Mouse (Mus musculus): ENCODE data around the gene Cfl1. TPM values are rescaled to one million over a fixed set of nuclear protein-coding genes. Genes with fewer than 3 reads are reported as not detected.

Gene Cfl1
- polyA plus RNA-seq, 1 experiment from 2014 or later = 1,377 TPM

DNA sequence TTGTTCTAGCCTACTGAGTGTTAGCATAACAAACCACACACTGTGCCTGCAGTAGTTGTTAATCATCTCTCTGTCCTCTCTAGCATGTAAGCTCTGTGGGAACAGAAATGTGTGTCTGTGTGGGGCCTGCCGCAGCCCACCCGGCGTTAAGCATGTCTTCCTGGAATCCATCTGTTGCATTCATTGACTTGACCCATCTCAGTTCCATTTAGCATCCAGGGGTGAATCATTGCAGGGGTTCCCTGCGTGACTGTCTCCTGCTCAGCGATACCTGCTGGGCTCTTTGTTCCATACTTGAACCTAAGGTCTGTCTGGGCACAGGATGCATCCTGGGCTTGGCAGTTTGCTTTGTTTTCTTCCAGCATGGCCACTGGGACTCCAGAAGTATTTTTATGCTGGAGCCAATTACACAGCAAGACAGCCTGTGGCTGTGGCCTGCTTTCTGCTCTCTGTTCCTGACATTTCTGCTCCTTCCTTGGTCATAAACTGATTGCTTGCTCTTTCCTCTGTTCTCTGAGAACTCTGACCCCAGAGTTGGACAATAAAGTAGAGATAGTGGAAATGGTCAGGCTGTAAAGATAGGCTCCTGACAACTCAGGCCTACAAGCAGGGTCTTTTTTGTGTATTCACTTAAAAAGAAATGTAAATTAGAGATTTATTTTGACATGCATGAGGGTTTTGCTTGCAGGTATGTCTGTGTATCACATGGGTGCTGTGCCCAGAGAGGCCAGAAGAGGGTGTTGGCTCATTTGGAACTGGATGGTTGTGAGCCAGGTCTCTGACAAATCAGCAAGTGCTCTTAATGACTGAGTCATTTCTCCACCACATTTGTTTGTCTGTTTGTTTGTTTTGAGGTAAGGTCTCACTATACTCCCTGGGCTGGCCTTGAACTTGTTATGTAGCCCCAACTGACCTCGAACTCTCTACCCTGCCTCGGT, 25.9 kb downstream of the Cfl1 start:
- 95% methylated on average over 7 of the region's 7 CpGs for WGBS (ENCODE audit: missing documents)
- H3K36me3 ChIP-seq (ENCODE audit: inconsistent target) = no peaks in the 10 kb centered on the region
- no peak overlapping the region for H3K4me3 ChIP-seq (ENCODE audit: inconsistent target)
- H3K27ac ChIP-seq = no peak overlapping the region
- H3K79me2 ChIP-seq (ENCODE audit: inconsistent target) = peaks cover 10% of the 10 kb centered on the region

DNA sequence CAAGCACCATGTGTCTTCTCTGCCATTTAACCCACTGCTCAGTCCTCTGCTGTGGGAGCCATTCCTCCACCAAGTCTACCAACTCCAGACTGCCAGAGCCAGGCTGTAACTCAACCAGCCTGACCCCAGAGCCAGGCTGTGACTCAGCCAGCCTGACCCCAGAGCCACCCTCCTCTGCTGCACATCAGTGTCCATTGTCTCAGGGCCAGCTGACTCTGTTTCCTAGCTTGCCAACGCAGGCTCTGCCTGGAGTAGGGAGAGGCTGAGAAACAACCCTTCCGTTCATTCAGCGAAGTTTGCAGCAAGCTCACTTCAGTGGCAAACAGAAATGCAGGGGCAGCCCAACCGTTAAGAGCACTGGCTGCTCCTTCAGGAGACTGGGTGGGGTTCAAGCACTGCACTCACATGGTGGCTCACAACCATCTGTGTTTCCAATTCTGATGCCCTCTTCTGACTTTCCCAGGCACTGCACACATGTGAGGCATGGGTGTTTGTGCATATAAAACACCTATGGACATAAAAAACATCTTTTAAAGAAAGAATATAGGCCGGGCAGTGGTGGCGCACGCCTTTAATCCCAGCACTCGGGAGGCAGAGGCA, 26.8 kb downstream of the Cfl1 start:
- H3K36me3 ChIP-seq (ENCODE audit: inconsistent target) = no peaks in the 10 kb centered on the region
- WGBS (ENCODE audit: missing documents) = 92% methylated on average over 8 of the region's 8 CpGs
- H3K79me2 ChIP-seq (ENCODE audit: inconsistent target) = peaks cover 2% of the 10 kb centered on the region; the same call in 1 of the 2 replicates

DNA sequence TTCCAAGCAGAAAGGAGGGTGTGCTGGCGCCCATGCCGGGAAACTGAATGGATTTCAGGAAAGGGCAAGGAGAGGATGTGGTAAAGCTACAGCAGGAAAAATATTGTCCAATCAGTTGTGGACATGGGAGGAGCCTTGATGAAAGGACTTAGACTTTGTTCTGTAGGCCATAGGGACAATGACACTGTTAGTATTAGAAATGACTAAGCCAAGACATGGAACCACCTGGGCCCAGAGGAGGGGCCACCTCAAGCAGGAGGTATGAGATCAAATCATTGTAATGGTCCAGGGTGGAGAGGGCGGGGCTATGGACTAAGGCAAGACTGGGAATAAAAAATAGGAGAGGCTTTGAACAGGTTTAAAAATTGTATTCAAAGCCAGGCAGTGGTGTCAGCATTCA, 28.5 kb downstream of the Cfl1 start:
- Histone ChIP-seq H3K36me3 (ENCODE audit: inconsistent target) (no peaks in the 10 kb centered on the region), H3K79me2 (ENCODE audit: inconsistent target) (no peaks in the 10 kb centered on the region), H3K27ac (no peak overlapping the region), H3K4me3 (ENCODE audit: inconsistent target) (no peak overlapping the region)
- WGBS (ENCODE audit: missing documents) = 100% methylated on average over 3 of the region's 3 CpGs

More for the DNA sequence above, 26.8 kb downstream of the Cfl1 start:
- Histone ChIP-seq H3K27ac (no peak overlapping the region), H3K4me3 (ENCODE audit: inconsistent target) (no peak overlapping the region)

DNA sequence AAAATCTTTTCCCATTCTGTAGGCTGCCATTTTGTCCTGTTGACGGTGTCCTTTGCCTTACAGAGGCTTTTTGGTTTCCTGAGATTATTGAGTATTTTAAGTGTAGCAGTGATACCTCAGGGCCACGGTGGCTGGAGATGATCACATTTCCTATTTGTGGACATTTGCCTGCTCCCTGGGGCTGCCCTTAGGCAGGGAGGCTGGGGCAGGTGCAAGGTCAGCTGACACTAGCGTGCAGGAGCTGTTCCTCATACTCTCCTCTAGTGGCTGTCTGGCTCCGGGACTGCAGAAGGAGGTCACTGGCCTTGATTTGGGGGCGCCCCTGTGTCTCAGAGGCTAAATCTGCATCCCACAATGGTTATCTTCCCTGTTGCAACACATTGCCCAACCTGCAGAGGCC, 34.9 kb downstream of the Cfl1 start:
- Histone ChIP-seq H3K4me3 (ENCODE audit: inconsistent target) (no peak overlapping the region), H3K36me3 (ENCODE audit: inconsistent target) (no peaks in the 10 kb centered on the region), H3K27ac (no peak overlapping the region), H3K79me2 (ENCODE audit: inconsistent target) (no peaks in the 10 kb centered on the region)
- 75% methylated on average over 5 of the region's 5 CpGs for WGBS (ENCODE audit: missing documents)

DNA sequence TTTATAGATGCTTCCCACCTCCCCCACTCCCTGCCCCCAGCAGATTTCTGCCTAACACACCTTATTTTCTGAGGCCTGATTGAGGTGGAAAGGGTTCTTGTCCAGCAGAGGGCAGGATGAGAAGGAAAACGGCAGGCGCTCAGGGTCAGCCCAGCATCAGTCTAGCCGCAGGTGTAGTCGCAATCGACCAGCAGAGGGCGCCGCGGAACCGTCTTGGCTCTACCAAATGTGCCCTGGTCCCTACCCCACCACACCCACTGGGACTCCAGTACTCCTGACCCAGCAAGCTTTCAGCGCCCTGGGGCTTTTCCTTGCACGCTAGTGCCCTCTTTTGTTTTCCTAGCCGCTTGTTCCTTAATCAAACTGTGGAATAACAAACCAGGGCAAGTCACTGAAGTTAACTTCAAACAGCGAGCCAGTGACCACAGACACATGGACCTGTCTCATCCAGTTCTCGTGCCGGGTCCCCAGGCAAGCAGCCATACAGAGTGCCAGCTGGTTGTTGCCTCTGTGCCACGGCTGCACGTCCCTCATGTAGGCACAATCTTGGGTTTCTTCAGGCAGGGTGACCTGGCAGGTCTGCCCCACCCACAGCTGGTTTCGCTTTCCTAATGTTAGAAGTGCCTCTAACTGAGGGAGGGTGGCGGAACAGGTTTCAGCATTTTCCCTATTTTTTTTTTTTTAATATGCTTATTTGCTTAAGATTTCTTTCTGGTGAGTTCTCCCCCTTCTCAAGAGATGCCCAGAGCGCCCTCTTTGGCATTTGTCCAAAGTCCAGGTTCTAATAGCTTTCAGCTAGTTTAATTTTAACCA, 39.3 kb downstream of the Cfl1 start:
- 16% methylated on average over 19 of the region's 20 CpGs for WGBS (ENCODE audit: missing documents)
- Histone ChIP-seq H3K4me3 (ENCODE audit: inconsistent target) (peak overlapping the region; percentile 8; the same call in 1 of the 2 replicates), H3K79me2 (ENCODE audit: inconsistent target) (no peaks in the 10 kb centered on the region), H3K27ac (no peak overlapping the region), H3K36me3 (ENCODE audit: inconsistent target) (no peaks in the 10 kb centered on the region)

DNA sequence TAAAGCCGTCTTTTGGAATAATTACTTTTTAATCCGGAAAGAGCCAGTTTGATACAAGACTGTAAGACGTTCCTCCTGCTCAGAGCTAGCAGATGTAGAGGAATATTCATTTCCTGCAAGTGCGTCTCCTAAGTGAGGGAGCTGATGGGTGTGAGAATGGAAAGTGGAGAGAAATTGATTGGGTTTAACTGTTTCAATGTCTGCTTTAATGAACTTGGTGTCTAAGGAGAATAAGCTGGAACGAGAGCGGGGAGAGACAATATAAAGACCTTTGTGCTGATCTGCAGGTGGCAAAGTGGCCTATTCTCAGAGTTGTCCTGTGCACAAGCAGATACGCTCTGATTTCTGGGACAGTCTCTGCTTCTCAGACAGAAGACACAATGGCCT, 39.9 kb downstream of the Cfl1 start:
- Histone ChIP-seq H3K27ac (no peak overlapping the region), H3K79me2 (ENCODE audit: inconsistent target) (no peaks in the 10 kb centered on the region), H3K36me3 (ENCODE audit: inconsistent target) (no peaks in the 10 kb centered on the region), H3K4me3 (ENCODE audit: inconsistent target) (no peak overlapping the region)
- WGBS (ENCODE audit: missing documents) = 90% methylated on average over 7 of the region's 7 CpGs

DNA sequence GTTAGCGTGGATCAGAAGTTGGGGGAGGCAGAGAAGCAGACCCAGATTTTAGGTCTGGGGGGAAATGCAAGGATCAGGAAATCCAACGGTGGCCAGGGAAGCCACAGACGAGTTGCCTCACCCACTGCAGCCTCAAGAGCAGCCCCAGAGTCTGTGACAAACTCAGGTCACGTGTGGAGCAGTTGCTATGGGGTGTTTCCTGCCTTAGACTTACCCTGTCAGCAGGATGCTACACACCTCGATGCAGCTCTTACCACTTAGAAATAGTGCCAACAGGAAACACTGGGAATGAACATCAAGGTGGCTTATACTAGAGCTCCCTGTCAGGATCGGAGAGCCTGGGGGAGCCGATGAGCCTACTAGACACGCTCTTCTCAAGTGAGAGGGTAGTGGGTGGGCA, 42.3 kb downstream of the Cfl1 start:
- 61% methylated on average over 8 of the region's 8 CpGs for WGBS (ENCODE audit: missing documents)

DNA sequence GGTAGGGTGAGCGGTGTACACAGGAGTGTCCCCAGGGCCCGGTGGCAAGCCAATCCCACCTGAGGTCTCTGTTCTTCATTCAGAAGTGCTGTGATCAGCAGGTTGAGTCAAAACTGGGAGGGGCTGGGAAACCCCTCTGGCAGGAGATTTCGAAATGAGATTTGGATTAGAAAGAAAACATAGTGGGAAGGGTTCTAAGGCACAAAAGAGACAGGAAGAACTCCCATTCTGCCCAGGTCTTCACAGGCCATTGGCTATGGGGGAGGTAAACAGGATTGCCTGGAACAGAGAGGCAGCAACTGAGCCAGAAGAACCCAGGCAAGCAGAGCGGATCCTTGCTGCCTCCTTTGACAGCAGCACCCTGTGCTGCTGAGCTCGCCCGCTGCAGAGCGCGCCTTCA, 48.5 kb downstream of the Cfl1 start:
- 95% methylated on average over 8 of the region's 8 CpGs for WGBS (ENCODE audit: missing documents)
- H3K27ac ChIP-seq = no peak overlapping the region
- H3K36me3 ChIP-seq (ENCODE audit: inconsistent target) = no peaks in the 10 kb centered on the region
- no peak overlapping the region for H3K4me3 ChIP-seq (ENCODE audit: inconsistent target)
- H3K79me2 ChIP-seq (ENCODE audit: inconsistent target) = no peaks in the 10 kb centered on the region

More for the DNA sequence above, 42.3 kb downstream of the Cfl1 start:
- Histone ChIP-seq H3K36me3 (ENCODE audit: inconsistent target) (no peaks in the 10 kb centered on the region), H3K4me3 (ENCODE audit: inconsistent target) (no peak overlapping the region), H3K27ac (no peak overlapping the region), H3K79me2 (ENCODE audit: inconsistent target) (no peaks in the 10 kb centered on the region)

DNA sequence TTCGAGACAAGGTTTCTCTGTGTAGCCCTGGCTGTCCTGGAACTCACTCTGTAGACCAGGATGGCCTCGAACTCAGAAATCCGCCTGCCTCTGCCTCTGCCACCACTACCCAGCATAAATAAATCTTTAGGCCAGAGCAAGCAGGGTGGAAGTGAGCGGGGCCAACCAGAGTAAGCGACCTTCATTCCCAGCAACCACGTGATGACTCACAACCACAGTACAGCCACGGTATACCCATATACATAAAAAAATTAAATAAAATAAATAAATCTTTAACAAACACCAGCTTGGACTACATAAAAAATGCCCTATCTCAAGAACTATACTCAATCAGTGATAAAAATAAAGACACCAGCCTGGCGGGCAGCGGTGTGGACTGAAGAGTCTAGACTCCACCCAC, 53.1 kb downstream of the Cfl1 start:
- H3K79me2 ChIP-seq (ENCODE audit: inconsistent target) = no peaks in the 10 kb centered on the region
- H3K27ac ChIP-seq = no peak overlapping the region
- H3K36me3 ChIP-seq (ENCODE audit: inconsistent target) = no peaks in the 10 kb centered on the region
- H3K4me3 ChIP-seq (ENCODE audit: inconsistent target) = no peak overlapping the region
- 80% methylated on average over 9 of the region's 9 CpGs for WGBS (ENCODE audit: missing documents)

DNA sequence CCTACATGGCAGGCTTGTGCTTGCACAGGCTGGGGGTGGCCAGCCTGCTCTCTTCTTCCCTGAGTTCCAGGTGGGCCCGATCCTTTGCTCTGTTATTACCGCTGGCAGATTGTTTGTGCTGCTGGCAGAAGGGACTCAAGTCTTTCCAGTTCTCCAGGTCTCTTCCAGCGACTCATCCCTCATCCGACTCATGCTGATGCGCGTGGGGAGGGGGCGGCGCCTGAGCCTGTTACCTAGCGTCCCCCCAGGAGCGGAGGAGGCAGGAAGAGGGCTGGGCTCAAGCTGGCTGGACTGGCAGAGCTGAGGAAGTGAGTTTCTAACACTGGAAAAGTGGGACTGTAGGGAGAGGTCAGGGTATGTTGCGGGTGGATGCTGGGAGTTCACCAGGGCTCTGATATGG, 53.8 kb downstream of the Cfl1 start:
- no peak overlapping the region for H3K4me3 ChIP-seq (ENCODE audit: inconsistent target)
- no peaks in the 10 kb centered on the region for H3K79me2 ChIP-seq (ENCODE audit: inconsistent target)
- H3K27ac ChIP-seq = no peak overlapping the region
- no peaks in the 10 kb centered on the region for H3K36me3 ChIP-seq (ENCODE audit: inconsistent target)
- 94% methylated on average over 8 of the region's 11 CpGs for WGBS (ENCODE audit: missing documents)

Other genes with a start within 250 kb of the Cfl1 start
- gene Pacs1, start 217.3 kb upstream of the Cfl1 start, polyA plus RNA-seq (2018) = 14.8 to 16.9 TPM (median 16.9 TPM) in 3 replicates
- 131 to 171 TPM (median 133 TPM) in 3 replicates for gene Sf3b2, start 195.0 kb upstream of the Cfl1 start, polyA plus RNA-seq (2018)
- not detected in 3 replicates for gene Gal3st3, start 192.1 kb upstream of the Cfl1 start, polyA plus RNA-seq (2018)
- not detected in 3 replicates for gene Catsper1, start 154.7 kb upstream of the Cfl1 start, polyA plus RNA-seq (2018)
- gene Cst6, start 140.9 kb upstream of the Cfl1 start, polyA plus RNA-seq (2018) = 0.05 to 0.27 TPM in 2 of 3 replicates, not detected in the other
- gene Eif1ad, start 123.7 kb upstream of the Cfl1 start, polyA plus RNA-seq (2018) = 12.7 to 36.5 TPM (median 17.7 TPM) in 3 replicates
- 43.3 to 113 TPM (median 54.5 TPM) in 3 replicates for gene Banf1, start 123.3 kb upstream of the Cfl1 start, polyA plus RNA-seq (2018)
- 31.4 to 48.9 TPM (median 32.4 TPM) in 3 replicates for gene Sart1, start 101.8 kb upstream of the Cfl1 start, polyA plus RNA-seq (2018)
- not detected in 3 replicates for gene Tsga10ip, start 87.9 kb upstream of the Cfl1 start, polyA plus RNA-seq (2018)
- gene Drap1, start 65.5 kb upstream of the Cfl1 start, polyA plus RNA-seq (2018) = 147 to 170 TPM (median 156 TPM) in 3 replicates
- gene AI837181, start 65.3 kb upstream of the Cfl1 start, polyA plus RNA-seq (2018) = 28.7 to 55.4 TPM (median 29.9 TPM) in 3 replicates
- 0.43 TPM in 1 of 3 replicates, not detected in the others for gene Fosl1, start 42.9 kb upstream of the Cfl1 start, polyA plus RNA-seq (2018)
- 0.80 to 3.3 TPM (median 2.9 TPM) in 3 replicates for gene Ccdc85b, start 32.6 kb upstream of the Cfl1 start, polyA plus RNA-seq (2018)
- gene Fibp, start 29.8 kb upstream of the Cfl1 start, polyA plus RNA-seq (2018) = 40.2 to 58.1 TPM (median 52.2 TPM) in 3 replicates
- 0.24 to 0.53 TPM in 2 of 3 replicates, not detected in the other for gene Ctsw, start 21.9 kb upstream of the Cfl1 start, polyA plus RNA-seq (2018)
- 4.6 to 7.5 TPM (median 6.8 TPM) in 3 replicates for gene Efemp2, start 16.5 kb upstream of the Cfl1 start, polyA plus RNA-seq (2018)
- gene Mus81, start 2.1 kb upstream of the Cfl1 start, polyA plus RNA-seq (2018) = 6.4 to 14.5 TPM (median 10.8 TPM) in 3 replicates
- 0.34 to 1.6 TPM (median 0.91 TPM) in 3 replicates for gene 1700020D05Rik, start 13.3 kb downstream of the Cfl1 start, polyA plus RNA-seq (2018)
- 5.5 to 23.0 TPM (median 11.7 TPM) in 3 replicates for gene Snx32, start 20.1 kb downstream of the Cfl1 start, polyA plus RNA-seq (2018)
- gene Ovol1, start 70.2 kb downstream of the Cfl1 start, polyA plus RNA-seq (2018) = 0.11 TPM in 1 of 3 replicates, not detected in the others
- 10.0 to 20.3 TPM (median 16.8 TPM) in 3 replicates for gene Ap5b1, start 77.6 kb downstream of the Cfl1 start, polyA plus RNA-seq (2018)
- gene Rnaseh2c, start 111.4 kb downstream of the Cfl1 start, polyA plus RNA-seq (2018) = 11.6 to 23.4 TPM (median 21.6 TPM) in 3 replicates
- 35.4 to 54.4 TPM (median 47.1 TPM) in 3 replicates for gene Kat5, start 119.8 kb downstream of the Cfl1 start, polyA plus RNA-seq (2018)
- gene Rela, start 147.0 kb downstream of the Cfl1 start, polyA plus RNA-seq (2018) = 48.3 to 268 TPM (median 62.4 TPM) in 3 replicates
- gene Sipa1, start 173.3 kb downstream of the Cfl1 start, polyA plus RNA-seq (2018) = 29.5 to 49.9 TPM (median 44.1 TPM) in 3 replicates
- gene Map3k11, start 198.3 kb downstream of the Cfl1 start, polyA plus RNA-seq (2018) = 29.4 to 53.8 TPM (median 31.8 TPM) in 3 replicates
- 16.4 to 37.7 TPM (median 26.8 TPM) in 3 replicates for gene Pcnx3, start 198.5 kb downstream of the Cfl1 start, polyA plus RNA-seq (2018)
- gene Kcnk7, start 213.9 kb downstream of the Cfl1 start, polyA plus RNA-seq (2018) = not detected in 3 replicates
- gene Ehbp1l1, start 235.9 kb downstream of the Cfl1 start, polyA plus RNA-seq (2018) = 80.1 to 102 TPM (median 94.5 TPM) in 3 replicates
- 73.7 to 132 TPM (median 76.9 TPM) in 3 replicates for gene Fam89b, start 239.2 kb downstream of the Cfl1 start, polyA plus RNA-seq (2018)